Mouse (Mus musculus) adrenal gland, postnatal 14 days (tissue): ENCODE data around the gene Pinlyp. TPM values are rescaled to one million over a fixed set of nuclear protein-coding genes. Genes with fewer than 3 reads are reported as not detected.
"Not testable (repeated sequence)": the region's sequence is repeated elsewhere in the genome, so short reads cannot be mapped to it uniquely, and the experiment has no call there.

Experiments used
- DNase-seq: peaks from one replicate; pipeline ENCODE4 v3.0.0; 2021; ENCODE audit warnings: mixed read lengths
- total RNA-seq: library from RNA; stranded (reverse); gene quantifications from 2 replicates; pipeline ENCODE4 v1.2.3, GENCODE M21; 2021

Pinlyp gene
- total RNA-seq, 1 experiment from 2014 or later, result not detected

- DNase-seq, result no peak
Measured at GRCm38 (mm10) chr7:24522805-24523204, 23.1 kb downstream of the Pinlyp start.

GRCm38 (mm10) chr7:24520054-24520453 is 25.9 kb downstream of the Pinlyp start:
- DNase-seq, result not testable (repeated sequence)

- no peak for DNase-seq
Measured at GRCm38 (mm10) chr7:24519130-24519529, 26.8 kb downstream of the Pinlyp start.

- DNase-seq, result peak; percentile 39
Measured at GRCm38 (mm10) chr7:24517654-24518053, 28.3 kb downstream of the Pinlyp start.

GRCm38 (mm10) chr7:24517077-24517476 is 28.8 kb downstream of the Pinlyp start:
- no peak for DNase-seq

- DNase-seq, result peak; percentile 63
Measured at GRCm38 (mm10) chr7:24516319-24516718, 29.6 kb downstream of the Pinlyp start.

GRCm38 (mm10) chr7:24512355-24512754 is 33.6 kb downstream of the Pinlyp start, which contains the start of gene AC161166.1:
Gene AC161166.1 (minus strand): TSS chr7:24512455.
- DNase-seq, result no peak

GRCm38 (mm10) chr7:24507726-24508114 is 38.2 kb downstream of the Pinlyp start:
- DNase-seq, result no peak

GRCm38 (mm10) chr7:24506838-24507725 is 38.8 kb downstream of the Pinlyp start, which contains the start of gene Zfp428:
Gene Zfp428 (plus strand): TSS chr7:24507006.
- peak; percentile 93 for DNase-seq

GRCm38 (mm10) chr7:24506476-24506837 is 39.5 kb downstream of the Pinlyp start:
- peak; percentile 71 for DNase-seq

GRCm38 (mm10) chr7:24506065-24506459 is 39.9 kb downstream of the Pinlyp start:
- DNase-seq, result no peak

GRCm38 (mm10) chr7:24505447-24506064 is 40.4 kb downstream of the Pinlyp start:
- no peak for DNase-seq

- no peak for DNase-seq
Measured at GRCm38 (mm10) chr7:24504868-24505267, 41.0 kb downstream of the Pinlyp start.

GRCm38 (mm10) chr7:24504004-24504403 is 41.9 kb downstream of the Pinlyp start:
- DNase-seq, result peak; percentile 9

- peak; percentile 32 for DNase-seq
Measured at GRCm38 (mm10) chr7:24501492-24501891, 44.4 kb downstream of the Pinlyp start.

- peak; percentile 63 for DNase-seq
Measured at GRCm38 (mm10) chr7:24500929-24501328, 45.0 kb downstream of the Pinlyp start.

GRCm38 (mm10) chr7:24499856-24500577 is 45.9 kb downstream of the Pinlyp start:
- DNase-seq, result peak; percentile 30

Other genes with a start within 250 kb of the Pinlyp start
- gene Zfp61, start 244.9 kb downstream of the Pinlyp start, total RNA-seq, result 6.5 and 11.4 TPM in 2 replicates
- 3.8 and 5.4 TPM in 2 replicates for gene Zfp94, start 229.5 kb downstream of the Pinlyp start, total RNA-seq
- gene Tescl, start 212.2 kb downstream of the Pinlyp start, total RNA-seq, result not detected in 2 replicates
- not detected in 2 replicates for gene Lypd5, start 196.9 kb downstream of the Pinlyp start, total RNA-seq
- gene Kcnn4, start 175.9 kb downstream of the Pinlyp start, total RNA-seq, result 4.9 and 7.3 TPM in 2 replicates
- 17.3 and 26.7 TPM in 2 replicates for gene Smg9, start 146.5 kb downstream of the Pinlyp start, total RNA-seq
- gene Irgc1, start 93.8 kb downstream of the Pinlyp start, total RNA-seq, result not detected in 2 replicates
- gene Plaur, start 83.6 kb downstream of the Pinlyp start, total RNA-seq, result 5.2 and 7.9 TPM in 2 replicates
- gene Cadm4, start 64.1 kb downstream of the Pinlyp start, total RNA-seq, result 5.7 and 6.4 TPM in 2 replicates
- gene Zfp428, start 39.1 kb downstream of the Pinlyp start, total RNA-seq, result 6.1 and 7.5 TPM in 2 replicates
- gene AC161166.1, start 33.7 kb downstream of the Pinlyp start, total RNA-seq, result not detected in 2 replicates
- 18.9 and 20.4 TPM in 2 replicates for gene Irgq, start 15.4 kb downstream of the Pinlyp start, total RNA-seq
- gene Xrcc1, start 171 bp upstream of the Pinlyp start, total RNA-seq, result 38.5 and 47.0 TPM in 2 replicates
- gene Ethe1, start 41.4 kb upstream of the Pinlyp start, total RNA-seq, result 21.3 and 24.9 TPM in 2 replicates
- gene Zfp575, start 41.5 kb upstream of the Pinlyp start, total RNA-seq, result 0.48 and 0.94 TPM in 2 replicates
- gene Phldb3, start 64.6 kb upstream of the Pinlyp start, total RNA-seq, result 3.2 and 4.3 TPM in 2 replicates
- 0.38 and 0.59 TPM in 2 replicates for gene Lypd3, start 90.4 kb upstream of the Pinlyp start, total RNA-seq
- gene Tex101, start 130.6 kb upstream of the Pinlyp start, total RNA-seq, result not detected in 2 replicates
- gene BC049730, start 163.1 kb upstream of the Pinlyp start, total RNA-seq, result not detected in 2 replicates
- gene Gm4763, start 180.8 kb upstream of the Pinlyp start, total RNA-seq, result not detected in 2 replicates
- gene Cd177, start 214.2 kb upstream of the Pinlyp start, total RNA-seq, result 0.49 and 0.63 TPM in 2 replicates
- 0.93 TPM in 1 of 2 replicates, not detected in the other for gene Ceacam10, start 231.1 kb upstream of the Pinlyp start, total RNA-seq